Mouse (Mus musculus): ENCODE data around the gene Zfp831.

Gene Zfp831

DNA sequence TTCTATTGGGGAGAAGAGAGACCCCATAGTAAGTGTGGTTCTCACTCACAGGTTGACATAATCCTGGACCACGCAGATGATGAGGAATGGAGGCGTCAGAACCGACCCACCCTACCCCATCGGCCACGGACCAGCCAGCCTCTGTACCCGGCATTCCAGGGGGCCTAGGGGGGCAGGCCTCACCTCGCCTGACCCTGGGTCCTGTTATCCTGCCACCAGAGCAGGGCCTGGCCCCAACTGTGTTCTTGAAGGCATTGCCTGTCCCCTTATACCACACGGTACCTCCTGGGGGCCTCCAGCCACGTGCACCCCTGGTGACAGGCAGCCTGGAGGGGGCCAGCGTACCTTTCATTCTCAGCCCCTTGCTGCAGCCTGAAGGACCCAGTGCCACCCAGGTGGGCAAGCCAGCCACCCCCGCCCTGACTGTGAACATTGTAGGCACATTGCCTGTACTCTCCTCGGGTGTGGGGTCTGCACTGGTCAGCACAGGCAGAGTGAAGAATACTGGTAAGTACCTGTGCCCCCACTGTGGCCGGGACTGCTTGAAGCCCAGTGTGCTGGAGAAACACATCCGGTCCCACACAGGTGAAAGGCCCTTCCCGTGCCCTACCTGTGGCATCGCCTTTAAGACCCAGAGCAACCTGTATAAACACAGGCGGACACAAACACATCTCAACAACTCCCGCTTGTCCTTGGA, at the start of gene Zfp831:
Gene Zfp831 (plus strand): TSS at position 87 of the 697 bp plus-strand sequence.
- in situ Hi-C loops (cut with MboI, MseI) = no loop called here

DNA sequence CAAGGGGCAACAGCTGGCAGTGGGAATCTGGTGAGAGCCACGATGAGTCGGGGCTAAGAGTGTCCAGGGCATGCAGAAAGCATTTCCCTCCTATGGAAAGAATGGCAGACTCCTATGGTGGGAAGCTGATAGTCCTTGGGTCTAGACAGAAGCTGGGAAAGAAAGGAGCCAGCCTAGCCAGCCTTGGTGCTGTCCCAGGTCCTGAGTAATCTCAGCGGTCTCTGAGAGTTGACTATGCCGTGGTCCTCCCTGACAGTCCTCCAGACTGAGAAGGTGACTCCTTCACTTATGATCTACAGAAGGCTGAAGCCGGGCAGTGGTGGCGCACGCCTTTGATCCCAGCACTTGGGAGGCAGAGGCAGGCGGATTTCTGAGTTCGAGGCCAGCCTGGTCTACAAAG, 48.4 kb upstream of the Zfp831 start:
- in situ Hi-C loops (cut with MboI, MseI) = no loop called here

- in situ Hi-C loops (cut with MboI, MseI) = no loop called here
Observed at GRCm38 (mm10) chr2:174595611-174596010, 47.7 kb upstream of the Zfp831 start.

- in situ Hi-C loops (cut with MboI, MseI) = no loop called here
Observed at GRCm38 (mm10) chr2:174596457-174596856, 46.9 kb upstream of the Zfp831 start.

GRCm38 (mm10) chr2:174598451-174598850, 44.9 kb upstream of the Zfp831 start:
- in situ Hi-C loops (cut with MboI, MseI) = no loop called here

DNA sequence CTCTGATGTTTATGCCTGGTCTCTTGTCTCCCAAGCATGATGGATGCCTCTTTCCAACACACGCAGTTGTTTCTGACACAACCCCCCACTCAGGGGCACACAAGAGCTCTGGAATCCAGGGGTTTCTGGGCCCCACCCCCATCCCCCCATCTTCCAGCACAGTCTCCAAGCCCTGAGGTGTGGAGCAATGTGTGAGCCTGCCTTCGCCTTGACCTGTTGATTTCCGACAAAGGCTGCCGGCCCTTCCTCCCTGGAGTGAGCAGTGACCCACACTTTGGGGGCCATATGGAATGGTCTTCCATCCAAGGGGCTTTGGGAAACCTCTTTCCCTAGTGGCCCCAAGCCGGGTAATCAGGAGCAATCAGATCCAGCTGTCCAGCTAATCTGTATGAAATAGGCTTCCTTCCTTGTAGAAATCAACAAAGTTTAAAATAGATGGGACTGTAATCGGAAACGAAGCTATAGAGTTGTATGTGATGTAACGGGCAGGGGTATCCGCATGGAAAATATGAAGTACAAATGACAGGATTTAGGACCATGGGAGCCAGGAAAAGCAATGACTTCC, 44.2 kb upstream of the Zfp831 start:
- in situ Hi-C loops (cut with MboI, MseI) = no loop called here

DNA sequence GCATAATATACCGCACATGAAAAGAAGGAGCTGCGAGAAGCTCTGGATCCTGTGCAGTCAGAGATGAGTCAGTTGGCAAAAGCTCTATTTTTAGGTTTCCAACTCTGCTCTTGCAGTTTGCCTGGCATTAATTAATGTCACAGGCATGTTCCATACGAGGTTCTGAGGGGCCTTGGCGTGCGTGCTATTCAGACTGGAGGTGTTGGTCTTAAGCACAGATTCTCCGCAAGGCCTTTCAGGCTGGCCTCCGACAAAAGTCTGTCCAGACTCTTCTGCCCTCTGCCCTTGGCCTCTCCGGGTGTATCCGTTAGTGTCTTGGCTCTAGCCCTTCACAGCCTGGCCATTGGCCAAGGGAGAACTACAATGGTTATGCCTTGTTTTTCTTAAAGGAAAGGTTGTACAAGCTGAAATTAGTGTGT, 43.5 kb upstream of the Zfp831 start:
- in situ Hi-C loops (cut with MboI, MseI) = no loop called here

DNA sequence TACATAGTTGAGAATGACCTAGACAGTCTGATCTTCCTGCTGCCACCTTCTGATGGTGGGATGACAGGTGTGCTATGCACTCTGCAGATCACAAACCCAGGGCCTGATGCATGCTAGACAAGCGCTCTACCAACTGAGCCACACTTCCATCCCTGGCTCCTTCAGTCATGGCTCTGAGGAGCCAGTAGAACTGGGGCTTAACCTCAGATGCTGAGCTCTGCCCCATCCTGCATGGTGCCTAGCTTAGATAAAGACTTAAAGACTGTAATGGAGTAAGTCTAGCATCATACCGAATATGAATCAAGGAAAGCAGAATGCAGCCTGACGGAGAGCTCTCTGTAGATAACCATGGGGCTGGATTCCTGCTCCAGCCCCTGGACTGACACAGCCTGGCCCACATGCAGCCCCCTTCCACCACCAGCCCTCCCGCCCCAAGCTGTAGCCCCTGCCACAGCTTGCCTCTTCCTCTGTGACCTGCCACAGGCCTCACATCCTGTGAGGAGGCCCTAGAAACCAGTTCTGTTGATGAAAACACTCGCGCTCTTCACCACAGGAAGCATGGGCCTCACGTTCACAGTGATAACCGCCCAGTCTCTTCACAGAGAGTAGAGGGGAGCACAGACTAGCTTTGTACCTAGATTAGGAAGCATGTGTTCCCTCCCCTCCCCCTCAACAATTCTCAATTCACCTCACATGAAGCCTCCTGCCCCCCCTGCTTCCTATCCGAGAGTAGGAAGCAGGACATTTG, 41.2 kb upstream of the Zfp831 start:
- in situ Hi-C loops (cut with MboI, MseI) = no loop called here

DNA sequence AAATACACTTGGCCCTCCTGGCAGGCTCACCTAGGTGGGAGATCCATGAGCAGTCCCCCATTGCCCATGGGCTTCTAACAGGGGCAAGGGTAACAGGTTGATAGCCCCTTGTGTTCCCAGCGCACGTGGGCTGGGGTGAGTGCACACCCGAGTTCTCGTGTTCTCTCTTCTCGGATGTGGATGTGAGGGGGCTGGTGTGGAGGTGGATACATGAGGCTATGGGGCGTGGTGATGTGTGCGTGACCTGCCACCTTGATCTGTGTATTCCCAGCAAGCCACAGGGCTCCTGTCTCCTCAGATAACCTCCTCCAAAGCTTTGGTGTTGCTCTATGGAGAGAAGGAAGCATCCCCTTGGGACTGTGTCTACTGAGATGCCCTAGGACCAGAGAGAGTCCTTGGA, 40.0 kb upstream of the Zfp831 start:
- in situ Hi-C loops (cut with MboI, MseI) = no loop called here

- in situ Hi-C loops (cut with MboI, MseI) = no loop called here
Observed at GRCm38 (mm10) chr2:174605020-174605419, 38.3 kb upstream of the Zfp831 start.

DNA sequence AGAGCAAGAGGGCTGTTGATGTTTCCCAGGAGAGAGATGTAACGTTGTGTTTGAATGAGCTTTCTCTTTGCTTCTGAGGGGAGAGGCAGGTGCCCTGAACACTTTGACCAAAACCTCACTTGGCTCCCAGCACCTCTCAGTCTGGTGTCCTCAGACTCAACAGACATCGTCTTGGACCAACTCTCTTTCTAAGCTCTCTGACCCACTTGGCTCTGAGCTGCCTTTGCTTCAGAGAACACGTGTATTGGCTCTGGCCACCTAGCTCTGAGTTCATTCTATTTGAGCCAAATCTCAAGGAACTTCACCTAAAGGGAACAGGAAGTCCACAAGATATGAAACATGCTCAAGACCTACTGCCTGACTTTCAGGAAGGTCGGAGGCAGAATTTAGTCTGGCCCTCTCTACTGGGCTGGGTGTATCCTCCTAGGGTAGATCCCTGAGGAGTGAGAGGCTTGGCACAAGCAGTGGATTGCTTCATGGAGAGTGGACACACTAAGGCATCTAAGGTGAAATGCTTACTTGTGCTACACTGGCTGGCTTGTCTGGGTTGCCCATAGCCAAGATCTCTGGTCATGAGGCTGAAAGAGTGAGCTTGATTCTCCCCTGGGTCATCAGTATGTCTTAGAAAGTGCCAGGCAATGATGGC, 37.8 kb upstream of the Zfp831 start:
- in situ Hi-C loops (cut with MboI, MseI) = no loop called here

DNA sequence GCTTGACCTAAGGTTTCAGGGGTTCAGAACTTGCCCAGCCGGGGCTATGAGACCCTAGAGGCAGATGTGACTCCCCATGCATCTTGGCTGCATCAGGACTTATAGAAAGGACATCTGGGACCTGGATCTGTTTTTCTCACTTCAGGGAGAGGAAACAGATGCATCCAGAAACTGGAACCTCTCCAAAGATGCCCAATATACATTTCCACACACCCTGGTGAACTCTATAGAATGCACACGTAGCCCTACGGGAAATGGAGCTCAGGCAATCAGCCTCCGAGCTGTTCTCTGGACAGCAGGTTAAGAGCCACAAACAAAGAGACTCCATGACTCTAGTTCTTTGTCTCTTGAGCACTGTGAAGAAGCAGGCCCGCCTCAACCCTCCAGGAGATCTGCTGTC, 37.0 kb upstream of the Zfp831 start:
- in situ Hi-C loops (cut with MboI, MseI) = no loop called here

- in situ Hi-C loops (cut with MboI, MseI) = no loop called here
Observed at GRCm38 (mm10) chr2:174609892-174610291, 33.4 kb upstream of the Zfp831 start.

- in situ Hi-C loops (cut with MboI, MseI) = no loop called here
Observed at GRCm38 (mm10) chr2:174612386-174613063, 30.8 kb upstream of the Zfp831 start.

- in situ Hi-C loops (cut with MboI, MseI) = no loop called here
Observed at GRCm38 (mm10) chr2:174613221-174613620, 30.1 kb upstream of the Zfp831 start.

DNA sequence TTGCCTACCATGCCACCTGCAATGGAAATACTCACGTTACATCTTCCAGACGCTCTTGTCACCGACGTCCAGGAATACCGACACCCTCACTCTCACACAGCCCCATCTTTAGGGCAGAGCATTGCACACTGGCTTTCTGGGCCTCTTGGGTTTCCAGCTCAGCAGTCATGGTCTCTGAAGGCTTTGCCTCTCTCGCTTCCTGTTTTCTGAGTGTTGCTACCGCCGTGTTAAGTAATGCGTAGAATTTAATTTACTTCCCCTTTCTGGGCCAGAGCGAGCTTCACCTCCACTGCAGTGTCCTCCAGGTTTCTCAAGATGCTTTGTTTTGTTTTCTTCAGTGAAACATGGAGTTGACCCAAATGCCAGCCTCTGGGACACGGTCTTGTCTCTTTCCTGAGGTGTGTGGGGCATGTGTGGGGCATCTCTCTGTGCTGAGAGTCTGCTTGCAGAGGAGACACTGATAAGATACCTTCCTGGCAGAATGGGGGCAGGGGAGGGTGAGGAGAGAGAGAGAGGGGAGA, 29.4 kb upstream of the Zfp831 start:
- in situ Hi-C loops (cut with MboI, MseI) = no loop called here

DNA sequence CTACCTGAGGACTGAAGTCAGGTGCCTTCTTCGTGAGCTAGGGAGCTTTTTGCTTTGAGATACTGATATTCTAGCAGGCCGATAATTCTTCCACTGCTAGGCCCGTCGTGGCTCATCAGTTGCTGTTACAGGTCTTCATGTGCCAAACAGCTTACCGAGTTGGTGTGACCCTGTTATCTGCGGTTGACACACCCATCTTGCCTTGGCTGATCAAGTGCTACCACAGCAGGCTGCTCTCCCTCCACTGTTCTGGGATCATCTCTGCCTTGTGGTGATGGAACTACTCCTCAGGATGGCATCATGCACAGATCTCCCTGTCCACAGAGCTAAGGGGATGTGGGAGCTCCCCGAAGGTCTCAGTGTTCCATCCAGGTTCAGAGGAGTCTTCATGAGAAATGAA, 21.5 kb upstream of the Zfp831 start:
- in situ Hi-C loops (cut with MboI, MseI) = no loop called here

GRCm38 (mm10) chr2:174624430-174624829, 18.9 kb upstream of the Zfp831 start:
- in situ Hi-C loops (cut with MboI, MseI) = no loop called here

DNA sequence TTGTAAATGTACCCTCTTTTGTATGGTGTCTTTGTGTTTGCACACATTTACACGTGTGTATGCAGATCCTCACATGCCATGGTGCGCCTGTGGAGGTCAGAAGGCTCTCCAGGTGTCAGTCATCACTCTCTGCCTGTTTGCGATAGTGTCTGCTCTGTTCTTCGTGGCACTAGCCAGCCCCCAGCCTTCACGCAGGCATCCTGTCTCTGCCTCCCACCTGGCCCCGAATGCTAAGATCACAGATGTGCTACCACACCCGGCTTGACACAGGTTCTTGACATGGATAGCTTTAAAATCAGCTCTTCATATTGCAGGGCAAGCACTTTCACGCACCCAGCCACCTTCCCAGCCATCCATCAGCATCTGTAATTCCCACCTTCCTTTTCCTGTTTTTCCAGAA, 16.3 kb upstream of the Zfp831 start:
- in situ Hi-C loops (cut with MboI, MseI) = no loop called here

GRCm38 (mm10) chr2:174629299-174629850, 14.0 kb upstream of the Zfp831 start:
- in situ Hi-C loops (cut with MboI, MseI) = no loop called here

GRCm38 (mm10) chr2:174636750-174637149, 6.6 kb upstream of the Zfp831 start:
- in situ Hi-C loops (cut with MboI, MseI) = no loop called here
